Mouse (Mus musculus) embryo, embryonic 10.5 days (tissue): ENCODE measurements at regions not wholly inside any gene's neighbourhood (a gene's known extent, or its start where the extent isn't known, plus 50 kb on each side); places are given as distances from the start of the nearest gene placed in this dataset.

Experiments used
- DNase-seq: peaks from one replicate; pipeline ENCODE4 v3.0.0-alpha.2; 2015; ENCODE audit warnings: low spot score

GRCm38 (mm10) chr6:60217840-60218239, 611.8 kb downstream of the Snca start:
- no peak for DNase-seq

- peak; percentile 73 for DNase-seq
These were observed 628.1 kb downstream of the Snca start for GRCm38 (mm10) chr6:60201548-60201947.
